Mouse (Mus musculus) layer of hippocampus, adult 11-12 months (tissue): ENCODE data around the gene Ranbp17.
A peak's percentile ranks its signal among the peaks of the same experiment; 100 is the strongest.

Experiments used
- DNase-seq: peaks from one replicate; pipeline ENCODE4 v3.0.0; 2022; ENCODE audit warnings: low spot score

The Ranbp17 gene

DNA sequence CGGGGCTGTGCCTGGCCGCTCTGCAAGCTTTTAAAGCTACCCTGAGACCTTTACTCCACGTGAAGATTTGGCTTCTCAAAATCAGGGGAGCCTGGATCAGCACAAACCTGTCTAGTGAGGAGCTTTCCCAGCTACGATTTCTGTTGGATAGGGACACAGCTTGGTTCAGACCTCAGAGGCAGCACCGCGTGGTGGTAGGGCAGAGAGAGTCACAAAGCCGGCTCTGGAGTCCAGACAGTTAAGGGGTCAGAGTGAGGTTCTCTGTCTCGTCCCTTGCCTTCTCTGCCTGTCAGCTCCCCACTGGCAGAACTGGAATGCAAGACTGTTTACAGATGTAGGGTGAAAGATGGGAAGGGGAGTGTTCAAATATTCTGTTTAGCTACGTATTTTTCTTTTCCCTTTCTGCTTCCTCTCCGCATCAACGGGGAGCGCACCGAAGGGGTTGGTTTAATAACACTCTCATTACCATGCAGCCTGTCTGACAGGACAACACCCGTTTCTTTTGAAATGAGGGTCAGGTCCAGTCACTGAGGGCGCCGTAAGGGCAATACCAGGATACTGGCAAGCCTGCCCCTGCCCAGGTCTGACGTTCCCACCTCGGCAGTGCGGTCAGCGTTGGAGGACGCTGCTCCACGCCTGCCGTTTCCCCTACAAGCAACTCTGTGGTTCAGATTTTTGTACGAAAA, 317.0 kb downstream of the Ranbp17 start:
- DNase-seq = no peak

DNA sequence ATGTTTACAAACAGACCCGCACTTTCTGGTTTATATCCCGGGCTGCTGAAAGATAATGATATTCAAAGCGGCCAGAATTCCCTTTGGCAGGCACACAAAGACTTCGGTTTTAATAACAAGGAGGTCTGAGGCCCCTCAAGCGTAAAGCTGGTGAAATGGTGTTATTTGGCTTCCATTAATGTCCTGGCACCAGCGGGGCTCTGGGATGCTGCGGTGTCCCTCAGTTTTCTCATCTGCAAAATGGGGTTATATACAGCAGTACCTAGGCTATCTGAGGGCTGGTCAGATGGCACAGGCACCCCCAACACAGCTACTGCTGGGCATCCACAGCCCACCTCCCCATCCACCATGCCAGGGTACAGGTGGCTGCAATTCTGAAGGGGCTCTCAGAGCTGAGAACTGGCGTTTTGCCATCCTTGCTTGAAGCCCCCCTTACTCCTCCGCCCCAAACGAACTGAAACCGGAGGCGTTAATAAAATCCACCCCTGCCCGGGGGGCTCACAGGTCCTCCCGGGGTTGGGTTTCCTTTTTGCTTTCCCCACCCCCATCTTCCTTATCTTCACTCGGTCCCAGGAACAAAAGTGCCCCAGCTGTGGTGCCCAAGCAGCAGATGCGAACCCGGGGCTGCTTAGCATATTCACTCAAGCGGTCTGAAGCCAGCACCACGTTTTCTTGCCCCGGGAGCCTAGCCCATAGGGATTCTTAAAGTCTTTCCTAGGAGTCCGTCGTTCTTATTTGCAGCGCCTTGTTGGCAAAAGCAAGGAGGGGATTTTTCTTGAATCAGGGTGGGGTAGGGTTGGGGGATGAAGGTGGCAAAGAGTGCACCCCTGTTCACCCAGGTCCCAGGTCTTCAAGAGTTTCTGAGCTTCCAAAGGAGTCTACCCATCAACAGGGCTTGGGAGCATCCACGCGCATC, 317.8 kb downstream of the Ranbp17 start:
- DNase-seq = no peak

DNA sequence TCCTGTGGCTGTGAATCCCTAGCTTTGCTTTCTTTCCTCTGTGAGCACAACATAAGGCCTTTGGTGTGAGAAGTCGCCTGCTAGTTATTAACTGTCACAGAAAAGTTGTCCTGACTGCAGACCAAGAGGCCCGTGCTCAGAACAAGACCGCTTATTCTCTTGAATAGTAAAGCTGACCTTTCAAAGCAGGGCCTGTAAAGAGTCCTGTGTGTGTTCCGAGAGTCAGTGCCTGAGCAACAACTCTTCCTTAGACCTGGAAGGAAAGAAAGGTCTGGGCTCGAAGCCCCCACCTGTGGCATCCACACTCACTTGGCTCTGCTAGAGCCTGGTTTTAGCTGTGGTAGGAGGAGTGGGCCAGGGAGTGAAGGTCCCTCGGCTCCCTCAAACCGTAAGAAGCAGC, 318.5 kb downstream of the Ranbp17 start:
- DNase-seq = no peak

- DNase-seq = no peak
Measured at GRCm38 (mm10) chr11:33193695-33194094, 319.9 kb downstream of the Ranbp17 start.

DNA sequence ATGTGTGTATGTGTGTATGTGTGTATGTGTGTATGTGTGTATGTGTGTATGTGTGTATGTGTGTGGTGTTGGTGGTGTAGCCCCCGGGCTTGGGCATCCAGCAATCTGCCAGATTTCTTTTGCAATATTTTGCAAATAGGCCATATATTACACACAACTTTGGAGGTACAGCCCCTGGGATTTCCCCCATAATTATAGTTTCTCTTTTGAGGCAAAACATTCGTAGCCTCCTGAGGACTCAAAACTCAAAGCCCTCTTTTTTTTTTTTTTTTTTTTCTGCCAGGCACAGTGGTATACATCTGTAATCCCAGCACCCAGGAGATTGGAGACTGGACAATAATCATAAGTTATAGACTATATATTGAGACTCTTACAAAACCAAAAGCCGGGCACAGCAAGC, 331.7 kb downstream of the Ranbp17 start:
- no peak for DNase-seq

DNA sequence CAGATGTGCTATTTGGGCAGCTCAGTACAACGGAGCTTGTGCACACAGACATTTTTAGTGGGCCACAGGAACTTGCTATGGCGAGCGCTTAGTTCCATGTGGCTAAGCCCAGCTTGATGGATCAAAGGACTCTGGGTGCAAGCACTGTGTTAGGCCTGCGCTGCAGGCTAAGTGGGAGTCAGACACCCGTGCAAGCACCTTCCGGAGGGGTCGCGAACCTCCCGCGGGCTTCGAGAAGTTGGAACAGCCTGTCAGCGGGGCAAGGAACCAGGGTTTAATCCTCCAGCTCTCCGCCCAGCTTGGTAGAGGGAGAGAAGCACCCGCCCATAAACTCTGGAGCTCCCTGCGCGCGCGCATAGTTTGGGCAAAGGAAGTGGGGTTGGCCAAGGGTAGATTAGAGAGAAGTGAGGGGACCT, 332.8 kb downstream of the Ranbp17 start:
- DNase-seq = no peak

DNA sequence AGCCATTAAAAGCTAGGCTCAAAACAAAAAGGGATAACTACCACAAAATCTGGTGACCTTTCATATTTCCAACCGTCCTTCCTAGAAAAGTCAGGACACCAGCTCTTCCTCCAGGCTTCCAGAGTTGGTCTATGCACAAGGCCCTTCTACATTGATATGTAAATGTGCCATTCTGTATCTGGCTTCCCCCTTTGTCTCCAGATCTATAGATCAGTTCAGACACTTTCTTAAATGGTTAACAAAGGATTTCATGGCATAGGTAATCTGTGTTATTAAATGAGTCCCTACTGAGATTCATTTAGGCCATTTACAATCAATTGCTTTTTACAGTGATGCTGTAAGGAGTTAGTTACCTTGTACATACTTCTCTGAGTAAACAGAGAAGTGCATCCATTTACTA, 333.7 kb downstream of the Ranbp17 start:
- DNase-seq = no peak

DNA sequence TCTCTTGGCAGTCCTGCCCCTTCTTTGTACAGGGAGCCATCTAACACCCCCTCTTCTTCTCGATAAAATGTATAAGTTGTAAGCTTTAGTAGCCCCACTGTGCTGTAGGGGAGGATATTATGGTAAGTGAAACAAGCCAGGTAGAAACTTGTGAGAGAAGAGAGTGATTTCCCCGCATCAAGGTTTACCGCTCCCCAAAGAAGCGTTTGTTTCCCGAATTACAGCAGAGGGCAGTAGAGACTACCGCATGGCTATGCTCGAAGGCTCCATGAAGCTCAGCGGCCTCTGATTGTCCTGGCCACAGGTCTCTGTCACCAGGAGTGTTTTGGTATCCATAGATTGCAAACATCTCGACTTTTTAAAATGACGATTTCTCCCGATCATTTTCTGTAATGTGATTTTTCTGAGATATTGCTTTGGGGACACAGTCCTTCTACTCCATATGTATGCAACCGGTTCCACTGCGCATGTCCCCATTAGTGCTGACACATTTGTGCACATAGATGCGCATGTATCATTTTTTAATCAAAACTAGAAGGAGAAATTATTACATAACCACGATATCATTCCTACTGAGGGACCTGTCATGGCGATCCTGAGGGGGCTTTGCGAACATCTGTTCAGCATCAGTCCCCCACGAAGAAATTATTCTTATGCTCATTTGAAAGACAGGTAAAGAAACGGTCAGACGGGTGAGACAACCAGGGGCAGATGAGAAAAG, 336.9 kb downstream of the Ranbp17 start:
- DNase-seq = peak; percentile 30

GRCm38 (mm10) chr11:33175768-33176167, 337.8 kb downstream of the Ranbp17 start:
- no peak for DNase-seq

GRCm38 (mm10) chr11:33170489-33170888, 343.1 kb downstream of the Ranbp17 start:
- peak; percentile 45 for DNase-seq

DNA sequence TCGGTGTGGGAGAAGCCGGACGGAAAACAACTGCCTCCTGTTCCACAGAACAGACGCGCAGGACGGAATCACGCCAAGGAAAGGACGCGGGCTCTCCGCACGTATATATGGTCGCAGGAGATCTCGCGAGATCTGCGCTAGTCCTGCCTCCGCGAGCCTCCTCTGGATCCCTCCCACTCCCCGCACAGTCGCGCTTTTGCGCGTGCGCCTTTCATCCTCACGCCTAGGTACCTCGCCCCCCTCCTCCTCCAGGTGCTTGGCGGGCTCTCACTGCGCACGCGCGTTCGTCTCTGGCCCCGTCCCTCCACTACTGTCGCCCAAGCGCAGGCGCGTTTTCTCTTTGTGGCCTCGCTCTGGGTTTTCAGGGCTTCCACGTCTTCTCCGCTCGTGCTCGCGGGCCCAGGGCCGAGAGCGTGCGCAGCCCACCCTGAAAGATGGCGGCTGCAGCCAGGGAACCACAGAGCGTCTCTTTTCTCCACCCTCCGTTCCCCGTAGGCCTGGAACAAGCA, 350.5 kb downstream of the Ranbp17 start, which contains the start of gene Npm1:
Gene Npm1 (minus strand): TSS at position 209 of the 509 bp plus-strand sequence.
- peak; percentile 99 for DNase-seq

- DNase-seq = peak; percentile 67
Measured at GRCm38 (mm10) chr11:33162211-33162997, 351.1 kb downstream of the Ranbp17 start.
